Mouse (Mus musculus): Measurements from ENCODE around the gene Svbp.

- no peak for TF ChIP-seq GATA1 (IDR thresholded peaks at IDR 0.05; ENCODE audit: borderline replicate concordance, low read length)
- no peak for TF ChIP-seq FLI1 (IDR thresholded peaks at IDR 0.05; ENCODE audit: low read length)
These were observed 48.3 kb upstream of the Svbp start for GRCm38 (mm10) chr4:119146816-119147215.
